Mouse (Mus musculus): ENCODE data around the gene Rnf149. TPM values are rescaled to one million over a fixed set of nuclear protein-coding genes. Genes with fewer than 3 reads are reported as not detected.
"Not testable (repeated sequence)": the region's sequence is repeated elsewhere in the genome, so short reads cannot be mapped to it uniquely, and the experiment has no call there.

The Rnf149 gene
- polyA plus RNA-seq, 1 experiment from 2014 or later: 14.0 TPM

- H3K4me3 ChIP-seq (ENCODE audit: low read length): no peak overlapping the region
- no peak overlapping the region for H3K4me2 ChIP-seq (ENCODE audit: low read depth, low read length)
- no peak for ATAC-seq (replicated peaks; ENCODE audit: extremely low read depth, insufficient read depth, low FRiP score)
Measured at GRCm38 (mm10) chr1:39608534-39608933, 31.3 kb upstream of the Rnf149 start.

GRCm38 (mm10) chr1:39602477-39602876 lies 25.3 kb upstream of the Rnf149 start:
- Histone ChIP-seq H3K27me3 (ENCODE audit: control insufficient read depth, insufficient read depth, low read length) (no peaks in the 10 kb centered on the region), H3K4me1 (ENCODE audit: control insufficient read depth, insufficient read depth, low read length) (peaks cover 6% of the 10 kb centered on the region), H3K36me3 (ENCODE audit: control insufficient read depth, insufficient read depth) (no peaks in the 10 kb centered on the region), H3K9ac (ENCODE audit: low read length) (no peak overlapping the region), H3K9me3 (replicated peaks; ENCODE audit: control insufficient read depth, low read length) (peaks cover 7% of the 10 kb centered on the region; the same call in 1 of the 2 replicates), H3K27ac (ENCODE audit: low read length) (no peak overlapping the region), H3K4me2 (ENCODE audit: low read depth, low read length) (no peak overlapping the region), H3K4me3 (ENCODE audit: low read length) (no peak overlapping the region)
- WGBS: 91% methylated on average over 3 of the region's 3 CpGs
- no peak for ATAC-seq (replicated peaks; ENCODE audit: extremely low read depth, insufficient read depth, low FRiP score)

More at GRCm38 (mm10) chr1:39608534-39608933, 31.3 kb upstream of the Rnf149 start:
- no peaks in the 10 kb centered on the region for H3K36me3 ChIP-seq (ENCODE audit: control insufficient read depth, insufficient read depth)
- no peaks in the 10 kb centered on the region for H3K27me3 ChIP-seq (ENCODE audit: control insufficient read depth, insufficient read depth, low read length)
- no peak overlapping the region for H3K27ac ChIP-seq (ENCODE audit: low read length)
- 38% methylated on average over 8 of the region's 8 CpGs for WGBS
- no peaks in the 10 kb centered on the region for H3K9me3 ChIP-seq (replicated peaks; ENCODE audit: control insufficient read depth, low read length)
- no peak overlapping the region for H3K9ac ChIP-seq (ENCODE audit: low read length)
- peaks cover 5% of the 10 kb centered on the region; the same call in 1 of the 2 replicates for H3K4me1 ChIP-seq (ENCODE audit: control insufficient read depth, insufficient read depth, low read length)

GRCm38 (mm10) chr1:39598726-39599125 lies 21.5 kb upstream of the Rnf149 start:
- ATAC-seq (replicated peaks; ENCODE audit: extremely low read depth, insufficient read depth, low FRiP score): no peak
- H3K27ac ChIP-seq (ENCODE audit: low read length): no peak overlapping the region
- 60% methylated on average over 11 of the region's 11 CpGs for WGBS
- H3K9me3 ChIP-seq (replicated peaks; ENCODE audit: control insufficient read depth, low read length): peaks cover 7% of the 10 kb centered on the region; the same call in 1 of the 2 replicates
- no peaks in the 10 kb centered on the region for H3K36me3 ChIP-seq (ENCODE audit: control insufficient read depth, insufficient read depth)
- no peak overlapping the region for H3K9ac ChIP-seq (ENCODE audit: low read length)
- H3K4me2 ChIP-seq (ENCODE audit: low read depth, low read length): no peak overlapping the region
- H3K4me1 ChIP-seq (ENCODE audit: control insufficient read depth, insufficient read depth, low read length): peaks cover 3% of the 10 kb centered on the region; the same call in 1 of the 2 replicates
- no peaks in the 10 kb centered on the region for H3K27me3 ChIP-seq (ENCODE audit: control insufficient read depth, insufficient read depth, low read length)
- no peak overlapping the region for H3K4me3 ChIP-seq (ENCODE audit: low read length)

GRCm38 (mm10) chr1:39597135-39597534 lies 19.9 kb upstream of the Rnf149 start:
- not testable (repeated sequence) for H3K27me3 ChIP-seq (ENCODE audit: control insufficient read depth, insufficient read depth, low read length); ATAC-seq (replicated peaks; ENCODE audit: extremely low read depth, insufficient read depth, low FRiP score)
- 91% methylated on average over 9 of the region's 9 CpGs for WGBS

GRCm38 (mm10) chr1:39593836-39594235 lies 16.6 kb upstream of the Rnf149 start:
- Histone ChIP-seq H3K27ac (ENCODE audit: low read length) (no peak overlapping the region), H3K4me1 (ENCODE audit: control insufficient read depth, insufficient read depth, low read length) (peaks cover 1% of the 10 kb centered on the region; the same call in 1 of the 2 replicates), H3K4me3 (ENCODE audit: low read length) (no peak overlapping the region), H3K36me3 (ENCODE audit: control insufficient read depth, insufficient read depth) (no peaks in the 10 kb centered on the region), H3K9me3 (replicated peaks; ENCODE audit: control insufficient read depth, low read length) (no peaks in the 10 kb centered on the region), H3K9ac (ENCODE audit: low read length) (no peak overlapping the region), H3K27me3 (ENCODE audit: control insufficient read depth, insufficient read depth, low read length) (no peaks in the 10 kb centered on the region), H3K4me2 (ENCODE audit: low read depth, low read length) (no peak overlapping the region)
- no peak for ATAC-seq (replicated peaks; ENCODE audit: extremely low read depth, insufficient read depth, low FRiP score)
- WGBS: 79% methylated on average over 10 of the region's 10 CpGs

More at GRCm38 (mm10) chr1:39597135-39597534, 19.9 kb upstream of the Rnf149 start:
- not testable (repeated sequence) for H3K9me3 ChIP-seq (replicated peaks; ENCODE audit: control insufficient read depth, low read length); H3K4me2 ChIP-seq (ENCODE audit: low read depth, low read length); H3K9ac ChIP-seq (ENCODE audit: low read length); H3K4me3 ChIP-seq (ENCODE audit: low read length); H3K4me1 ChIP-seq (ENCODE audit: control insufficient read depth, insufficient read depth, low read length); H3K36me3 ChIP-seq (ENCODE audit: control insufficient read depth, insufficient read depth); H3K27ac ChIP-seq (ENCODE audit: low read length)

GRCm38 (mm10) chr1:39592090-39592489 lies 14.9 kb upstream of the Rnf149 start:
- H3K4me3 ChIP-seq (ENCODE audit: low read length): no peak overlapping the region
- H3K36me3 ChIP-seq (ENCODE audit: control insufficient read depth, insufficient read depth): no peaks in the 10 kb centered on the region
- no peaks in the 10 kb centered on the region for H3K27me3 ChIP-seq (ENCODE audit: control insufficient read depth, insufficient read depth, low read length)
- 64% methylated on average over 4 of the region's 4 CpGs for WGBS
- H3K27ac ChIP-seq (ENCODE audit: low read length): no peak overlapping the region
- no peak overlapping the region for H3K9ac ChIP-seq (ENCODE audit: low read length)
- no peak for ATAC-seq (replicated peaks; ENCODE audit: extremely low read depth, insufficient read depth, low FRiP score)
- H3K9me3 ChIP-seq (replicated peaks; ENCODE audit: control insufficient read depth, low read length): no peaks in the 10 kb centered on the region
- H3K4me1 ChIP-seq (ENCODE audit: control insufficient read depth, insufficient read depth, low read length): no peaks in the 10 kb centered on the region
- H3K4me2 ChIP-seq (ENCODE audit: low read depth, low read length): no peak overlapping the region

GRCm38 (mm10) chr1:39591557-39591956 lies 14.4 kb upstream of the Rnf149 start:
- not testable (repeated sequence) for H3K9ac ChIP-seq (ENCODE audit: low read length); H3K4me1 ChIP-seq (ENCODE audit: control insufficient read depth, insufficient read depth, low read length); H3K4me3 ChIP-seq (ENCODE audit: low read length); H3K36me3 ChIP-seq (ENCODE audit: control insufficient read depth, insufficient read depth); H3K27me3 ChIP-seq (ENCODE audit: control insufficient read depth, insufficient read depth, low read length); ATAC-seq (replicated peaks; ENCODE audit: extremely low read depth, insufficient read depth, low FRiP score); H3K27ac ChIP-seq (ENCODE audit: low read length); H3K4me2 ChIP-seq (ENCODE audit: low read depth, low read length); H3K9me3 ChIP-seq (replicated peaks; ENCODE audit: control insufficient read depth, low read length)
- 59% methylated on average over 1 of the region's 1 CpGs for WGBS

- no peaks in the 10 kb centered on the region for H3K4me1 ChIP-seq (ENCODE audit: control insufficient read depth, insufficient read depth, low read length)
- no peak overlapping the region for H3K4me3 ChIP-seq (ENCODE audit: low read length)
- H3K9ac ChIP-seq (ENCODE audit: low read length): no peak overlapping the region
- no peak overlapping the region for H3K27ac ChIP-seq (ENCODE audit: low read length)
- WGBS: 77% methylated on average over 5 of the region's 5 CpGs
- H3K9me3 ChIP-seq (replicated peaks; ENCODE audit: control insufficient read depth, low read length): no peaks in the 10 kb centered on the region
- no peaks in the 10 kb centered on the region for H3K36me3 ChIP-seq (ENCODE audit: control insufficient read depth, insufficient read depth)
- H3K4me2 ChIP-seq (ENCODE audit: low read depth, low read length): no peak overlapping the region
- ATAC-seq (replicated peaks; ENCODE audit: extremely low read depth, insufficient read depth, low FRiP score): no peak
- H3K27me3 ChIP-seq (ENCODE audit: control insufficient read depth, insufficient read depth, low read length): no peaks in the 10 kb centered on the region
Measured at GRCm38 (mm10) chr1:39590193-39590592, 13.0 kb upstream of the Rnf149 start.

GRCm38 (mm10) chr1:39585416-39585815 lies 8.2 kb upstream of the Rnf149 start:
- H3K9me3 ChIP-seq (replicated peaks; ENCODE audit: control insufficient read depth, low read length): peaks cover 3% of the 10 kb centered on the region
- no peak overlapping the region for H3K9ac ChIP-seq (ENCODE audit: low read length)
- 83% methylated on average over 9 of the region's 9 CpGs for WGBS
- no peaks in the 10 kb centered on the region for H3K27me3 ChIP-seq (ENCODE audit: control insufficient read depth, insufficient read depth, low read length)
- no peak for ATAC-seq (replicated peaks; ENCODE audit: extremely low read depth, insufficient read depth, low FRiP score)
- H3K27ac ChIP-seq (ENCODE audit: low read length): no peak overlapping the region
- no peak overlapping the region for H3K4me2 ChIP-seq (ENCODE audit: low read depth, low read length)
- no peaks in the 10 kb centered on the region for H3K36me3 ChIP-seq (ENCODE audit: control insufficient read depth, insufficient read depth)
- H3K4me3 ChIP-seq (ENCODE audit: low read length): no peak overlapping the region
- H3K4me1 ChIP-seq (ENCODE audit: control insufficient read depth, insufficient read depth, low read length): no peaks in the 10 kb centered on the region
